Mouse (Mus musculus) lung, adult 18-20 months (tissue): Measurements from ENCODE around the gene Nmnat2.

Source experiments
- DNase-seq, 2 experiments: peaks; one replicate each; pipeline ENCODE4 v3.0.0; 2022; ENCODE audit warnings: mixed read lengths in 2 of 2

Nmnat2 gene

GRCm38 (mm10) chr1:153095826-153096727 lies 141.3 kb downstream of the Nmnat2 start:
- DNase-seq = peak; percentile 76 to 83

- no peak for DNase-seq
Observed at GRCm38 (mm10) chr1:153097017-153097675, 142.4 kb downstream of the Nmnat2 start.

- peak in 1 of 2 experiments; percentile 35 for DNase-seq
Observed at GRCm38 (mm10) chr1:153098586-153098985, 143.8 kb downstream of the Nmnat2 start.

GRCm38 (mm10) chr1:153100912-153101311 lies 146.1 kb downstream of the Nmnat2 start:
- DNase-seq = no peak

- peak; percentile 46 to 61 for DNase-seq
Observed at GRCm38 (mm10) chr1:153101327-153101880, 146.6 kb downstream of the Nmnat2 start.

GRCm38 (mm10) chr1:153102296-153103185 lies 147.7 kb downstream of the Nmnat2 start:
- no peak for DNase-seq

GRCm38 (mm10) chr1:153103186-153103554 lies 148.4 kb downstream of the Nmnat2 start:
- DNase-seq = no peak

- DNase-seq = no peak
Observed at GRCm38 (mm10) chr1:153104804-153105203, 150.0 kb downstream of the Nmnat2 start.

- DNase-seq = no peak
Observed at GRCm38 (mm10) chr1:153107866-153108265, 153.1 kb downstream of the Nmnat2 start.

GRCm38 (mm10) chr1:153109346-153109745 lies 154.6 kb downstream of the Nmnat2 start:
- no peak for DNase-seq

GRCm38 (mm10) chr1:153109836-153110235 lies 155.0 kb downstream of the Nmnat2 start:
- no peak for DNase-seq

- no peak for DNase-seq
Observed at GRCm38 (mm10) chr1:153111596-153111995, 156.8 kb downstream of the Nmnat2 start.

- DNase-seq = no peak
Observed at GRCm38 (mm10) chr1:153115315-153115714, 160.5 kb downstream of the Nmnat2 start.

GRCm38 (mm10) chr1:153120544-153120943 lies 165.8 kb downstream of the Nmnat2 start:
- DNase-seq = no peak

GRCm38 (mm10) chr1:153121320-153121719 lies 166.5 kb downstream of the Nmnat2 start:
- DNase-seq = no peak

- peak; percentile 41 to 56 for DNase-seq
Observed at GRCm38 (mm10) chr1:153122764-153123163, 168.0 kb downstream of the Nmnat2 start.

GRCm38 (mm10) chr1:153124502-153124901 lies 169.7 kb downstream of the Nmnat2 start:
- DNase-seq = no peak

GRCm38 (mm10) chr1:153125287-153126275 lies 170.8 kb downstream of the Nmnat2 start:
- no peak for DNase-seq

- peak in 1 of 2 experiments; percentile 51 for DNase-seq
Observed at GRCm38 (mm10) chr1:153126491-153127381, 171.9 kb downstream of the Nmnat2 start.

- DNase-seq = peak; percentile 55 to 71
Observed at GRCm38 (mm10) chr1:153127622-153128021, 172.8 kb downstream of the Nmnat2 start.
